Mouse (Mus musculus) brown adipose tissue, adult 24 weeks (tissue): ENCODE results near the gene Taf12. TPM values are rescaled to one million over a fixed set of nuclear protein-coding genes. Genes with fewer than 3 reads are reported as not detected.

Experiments used
- H3K27ac ChIP-seq: fragments of 200-500 bp; replicated peaks from 2 replicates; pipeline ENCODE4 v1.5.1; 2012; ENCODE audit warnings: low read depth, mild to moderate bottlenecking, low read length
- H3K4me1 ChIP-seq: fragments of 200-500 bp; 2 replicates; pipeline ENCODE4 v1.6.1; 2012; ENCODE audit warnings: low read length, mixed read lengths; ENCODE audit not compliant: control insufficient read depth, insufficient read depth, insufficient read length
- H3K4me3 ChIP-seq: fragments of 200-500 bp; 2 replicates; pipeline ENCODE4 v1.5.1; 2012; ENCODE audit warnings: low read depth, mild to moderate bottlenecking, low read length, moderate library complexity; ENCODE audit not compliant: insufficient read depth
- polyA plus RNA-seq: library from polyadenylated mRNA; stranded (reverse); fragments of >200 nt; gene quantifications from 2 replicates; pipeline ENCODE4 v1.2.4, GENCODE M21; 2012; ENCODE audit not compliant: missing spikeins, insufficient read depth, insufficient read length

The Taf12 gene
- 25.0 and 27.8 TPM in 2 replicates for polyA plus RNA-seq

DNA sequence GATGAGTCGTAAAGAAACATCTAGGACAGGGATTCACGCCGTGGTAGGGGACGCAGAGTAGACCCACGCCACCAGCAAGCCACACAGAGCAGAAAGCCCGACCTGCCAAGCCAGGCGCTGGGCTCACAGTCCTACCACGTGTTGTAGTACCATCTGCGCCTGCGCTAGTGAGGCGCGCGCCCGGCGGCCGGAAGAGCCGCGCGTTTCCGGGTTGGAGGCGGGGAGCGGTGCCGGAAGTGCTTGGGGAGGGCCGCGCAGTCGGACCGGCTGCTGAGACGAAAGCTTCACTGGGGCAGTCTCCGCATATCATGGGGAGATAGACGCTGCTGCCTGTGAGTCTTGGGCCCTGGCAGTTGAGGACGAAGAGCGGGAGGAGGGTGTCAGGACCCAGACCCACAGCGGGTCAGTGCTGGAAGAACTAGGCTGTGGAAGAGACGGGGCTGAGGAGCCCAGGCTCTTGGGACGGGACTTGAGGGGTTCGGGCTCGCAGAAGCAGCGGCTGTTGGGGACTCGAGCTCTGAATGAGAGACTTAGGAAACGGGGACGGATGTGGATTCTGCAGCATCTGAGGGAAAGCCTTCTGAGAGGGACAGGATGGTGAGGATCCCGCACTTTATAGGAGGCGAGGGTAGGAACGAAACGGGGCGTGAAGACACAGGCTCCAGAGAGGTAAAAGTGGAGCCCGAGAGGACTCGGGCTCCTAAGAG is at the start of gene Taf12:
Gene Taf12, plus strand, starts transcription at position 220 of the 707 bp plus-strand sequence.
- H3K27ac ChIP-seq = peak within 1 kb of the TSS; percentile 89
- H3K4me1 ChIP-seq = no peaks in the 10 kb centered on the region; the same call in 1 of the 2 replicates
- H3K4me3 ChIP-seq = peak within 1 kb of the TSS; percentile 95

DNA sequence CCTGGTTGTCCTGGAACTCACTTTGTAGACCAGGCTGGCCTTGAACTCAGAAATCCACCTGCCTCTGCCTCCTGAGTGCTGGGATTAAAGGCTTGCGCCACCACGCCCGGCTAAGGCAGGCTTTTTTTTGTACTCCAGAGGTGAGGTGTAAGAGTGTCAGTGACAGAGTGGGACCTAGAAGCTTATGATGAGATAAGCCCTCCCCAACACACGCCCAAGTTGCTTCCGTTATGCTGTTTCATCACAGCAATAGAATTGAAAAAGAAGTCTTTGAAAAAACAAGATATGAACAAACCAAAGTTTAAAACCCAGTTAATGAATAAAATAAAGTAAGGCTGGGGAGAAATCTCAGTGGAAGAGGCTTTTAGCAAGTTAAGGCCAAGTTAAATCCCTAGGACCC is 43.8 kb upstream of the Taf12 start:
- H3K27ac ChIP-seq = no peak overlapping the region
- H3K4me1 ChIP-seq = no peaks in the 10 kb centered on the region
- H3K4me3 ChIP-seq = no peak overlapping the region

DNA sequence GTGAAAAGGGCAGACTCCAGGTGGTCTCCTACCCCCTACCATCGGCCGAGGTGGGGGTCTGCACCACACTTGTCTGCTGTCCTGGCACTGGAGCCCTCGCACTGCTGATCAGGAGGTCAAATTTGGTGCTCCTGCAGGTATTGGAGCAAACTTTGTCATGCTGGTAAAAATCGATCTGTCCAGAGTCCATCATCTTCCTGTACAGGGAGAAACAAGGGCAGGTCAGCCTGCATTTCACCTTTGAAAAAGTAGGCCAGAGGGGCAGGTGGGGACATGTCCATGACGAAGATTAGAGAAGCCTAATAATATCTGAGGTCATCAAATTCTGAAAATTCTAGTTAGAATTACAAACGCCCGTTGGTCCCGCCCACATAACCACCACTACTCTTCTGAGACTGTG is 39.5 kb upstream of the Taf12 start:
- H3K27ac ChIP-seq = no peak overlapping the region
- H3K4me1 ChIP-seq = no peaks in the 10 kb centered on the region
- H3K4me3 ChIP-seq = no peak overlapping the region

DNA sequence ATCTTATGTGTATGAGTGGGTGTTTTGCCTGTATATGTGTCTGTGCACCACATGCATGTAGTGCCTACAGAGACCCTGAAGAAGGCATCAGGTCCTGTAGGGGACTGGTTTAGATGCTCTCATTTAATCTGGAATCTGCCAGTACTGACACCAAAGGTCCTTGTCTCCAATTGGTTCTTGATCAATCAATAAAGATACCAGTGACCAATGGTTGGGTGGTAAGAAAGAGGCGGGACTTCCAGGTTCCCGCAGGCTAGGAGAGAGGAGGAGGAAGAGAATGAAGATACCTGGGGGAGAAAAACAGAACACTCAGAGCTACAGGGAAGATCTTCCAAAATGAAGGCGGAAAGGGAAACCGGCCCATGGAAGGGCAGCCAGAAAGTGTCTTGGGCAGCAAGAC is 35.8 kb upstream of the Taf12 start:
- Histone ChIP-seq H3K27ac (no peak overlapping the region), H3K4me1 (no peaks in the 10 kb centered on the region), H3K4me3 (no peak overlapping the region)

DNA sequence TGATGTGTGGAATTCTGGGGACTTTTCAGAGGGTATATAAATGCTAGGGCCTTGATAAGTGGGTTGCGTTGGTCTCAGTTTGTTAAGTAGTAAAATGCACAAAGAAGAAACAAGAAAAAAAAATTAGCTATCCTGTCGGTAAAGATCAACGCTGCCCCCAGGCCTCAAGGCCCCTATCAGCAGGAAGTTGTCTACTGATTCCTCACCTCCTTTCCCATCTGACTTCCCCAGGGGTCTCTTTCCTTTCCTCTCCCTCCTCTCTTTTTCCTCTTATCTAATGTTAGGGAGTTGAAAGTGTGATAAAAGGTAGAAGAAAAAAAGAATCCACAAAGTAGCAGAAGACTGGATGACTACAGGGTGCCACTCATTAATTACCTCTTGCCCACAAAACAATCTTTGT is 33.8 kb upstream of the Taf12 start:
- no peak overlapping the region for H3K27ac ChIP-seq
- H3K4me3 ChIP-seq = no peak overlapping the region
- H3K4me1 ChIP-seq = no peaks in the 10 kb centered on the region

DNA sequence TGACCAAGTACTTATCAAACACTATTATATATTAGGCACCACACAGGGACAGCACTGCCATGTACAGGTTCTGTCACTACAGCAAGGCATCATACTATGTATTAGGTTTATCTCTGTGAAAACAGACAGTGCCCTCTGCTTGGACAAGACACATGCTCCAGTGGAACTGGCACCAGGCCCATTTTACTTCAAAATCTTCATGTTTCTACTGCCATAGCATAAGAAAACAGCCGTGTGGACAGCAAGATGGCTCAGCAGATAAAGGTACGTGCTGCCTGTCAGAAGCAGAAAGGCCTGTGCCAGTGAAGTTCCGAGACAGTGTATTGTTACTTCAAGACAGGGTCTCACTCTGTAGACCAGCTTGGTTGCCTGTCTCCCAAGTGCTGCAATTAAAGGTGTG is 33.0 kb upstream of the Taf12 start:
- H3K4me1 ChIP-seq = no peaks in the 10 kb centered on the region
- no peak overlapping the region for H3K4me3 ChIP-seq
- H3K27ac ChIP-seq = no peak overlapping the region

DNA sequence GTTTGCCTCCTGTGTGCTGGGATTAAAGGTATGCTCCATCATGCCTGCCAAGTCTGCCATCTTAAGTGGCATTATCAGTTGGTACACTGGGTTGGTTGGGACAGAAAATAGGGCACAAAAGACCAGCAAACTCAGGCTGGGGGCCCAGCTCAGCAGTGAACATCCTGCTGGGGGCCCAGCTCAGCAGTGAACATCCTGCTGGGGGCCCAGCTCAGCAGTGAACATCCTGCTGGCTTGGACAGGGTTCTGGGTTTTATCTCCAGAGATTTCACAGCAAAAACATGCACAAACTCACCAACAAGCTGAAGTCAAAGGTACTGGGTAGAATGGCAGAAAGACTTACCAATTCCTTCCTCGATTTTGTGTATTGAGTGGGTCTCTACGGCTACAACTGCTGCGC is 28.5 kb upstream of the Taf12 start:
- no peak overlapping the region for H3K27ac ChIP-seq
- no peak overlapping the region for H3K4me3 ChIP-seq
- peaks cover 4% of the 10 kb centered on the region; the same call in 1 of the 2 replicates for H3K4me1 ChIP-seq

DNA sequence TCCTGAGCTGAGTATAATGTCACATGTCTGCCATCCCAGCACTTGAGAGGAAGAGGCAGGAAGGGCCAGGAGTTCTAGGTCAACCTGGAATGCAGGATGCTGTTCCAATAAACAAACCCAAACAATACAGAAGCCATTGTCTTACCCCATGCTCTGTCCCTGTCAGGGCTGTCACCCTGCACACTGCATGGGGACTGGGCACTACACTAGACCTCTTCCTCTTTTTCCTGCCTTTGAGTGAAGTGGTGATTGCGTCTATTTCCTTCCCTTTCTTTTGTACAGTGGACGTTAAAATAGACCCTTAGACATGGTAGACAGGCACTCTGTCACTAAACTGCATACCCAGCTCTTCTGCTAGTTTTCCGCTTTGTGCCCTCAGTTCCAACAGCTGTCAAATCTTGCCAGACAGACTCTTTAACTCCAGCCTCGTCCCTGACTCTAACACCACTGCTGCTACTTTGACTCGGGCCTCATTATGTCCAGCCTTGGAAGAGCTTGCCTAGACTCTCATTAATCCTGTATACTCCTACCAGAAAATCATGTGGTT is 26.7 kb upstream of the Taf12 start:
- H3K4me3 ChIP-seq = no peak overlapping the region
- peaks cover 4% of the 10 kb centered on the region; the same call in 1 of the 2 replicates for H3K4me1 ChIP-seq
- H3K27ac ChIP-seq = peak overlapping the region; percentile 77

DNA sequence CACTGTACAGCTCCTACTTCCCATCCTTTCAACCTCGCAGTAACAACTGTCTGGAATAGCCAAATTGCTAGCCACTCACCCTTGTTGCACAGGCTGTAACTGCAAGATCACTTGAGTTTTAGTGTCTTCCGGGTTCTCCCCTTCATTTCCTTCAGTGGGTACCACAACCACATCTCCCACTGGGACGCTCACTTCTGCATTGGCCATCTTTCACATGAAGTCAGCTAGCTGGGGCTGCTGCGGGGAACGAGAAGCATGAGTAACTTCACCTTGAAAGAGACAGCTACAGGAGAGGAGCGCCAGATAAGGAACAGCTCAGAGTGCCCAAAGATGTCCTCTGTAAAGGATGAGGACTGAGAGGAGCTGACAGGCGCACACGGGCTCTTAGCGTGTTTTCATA is 22.6 kb upstream of the Taf12 start:
- H3K27ac ChIP-seq = no peak overlapping the region
- no peak overlapping the region for H3K4me3 ChIP-seq
- peaks cover 4% of the 10 kb centered on the region for H3K4me1 ChIP-seq

DNA sequence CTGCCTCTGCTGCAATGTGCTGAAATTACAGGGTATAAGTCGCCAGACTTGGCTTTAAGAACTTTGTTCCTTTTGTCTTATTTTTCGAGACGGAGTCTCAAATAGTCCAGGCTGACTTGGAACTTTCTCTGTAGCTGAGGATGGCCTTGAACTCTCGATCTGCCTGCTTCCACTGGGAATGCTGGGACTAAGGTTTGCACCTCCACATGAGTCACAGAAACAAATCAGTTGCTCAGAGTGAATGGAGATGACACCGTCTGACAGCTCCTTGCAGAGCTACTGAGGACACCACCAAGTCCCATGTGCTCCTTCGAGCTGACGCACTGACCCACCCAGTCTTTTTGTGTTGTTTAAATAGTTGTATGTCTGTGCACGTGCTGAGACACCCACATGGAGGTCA is 21.0 kb upstream of the Taf12 start:
- Histone ChIP-seq H3K4me3 (no peak overlapping the region), H3K4me1 (no peaks in the 10 kb centered on the region; the same call in none of the 2 replicates), H3K27ac (peak overlapping the region; percentile 40; the same call in 1 of the 2 replicates)

DNA sequence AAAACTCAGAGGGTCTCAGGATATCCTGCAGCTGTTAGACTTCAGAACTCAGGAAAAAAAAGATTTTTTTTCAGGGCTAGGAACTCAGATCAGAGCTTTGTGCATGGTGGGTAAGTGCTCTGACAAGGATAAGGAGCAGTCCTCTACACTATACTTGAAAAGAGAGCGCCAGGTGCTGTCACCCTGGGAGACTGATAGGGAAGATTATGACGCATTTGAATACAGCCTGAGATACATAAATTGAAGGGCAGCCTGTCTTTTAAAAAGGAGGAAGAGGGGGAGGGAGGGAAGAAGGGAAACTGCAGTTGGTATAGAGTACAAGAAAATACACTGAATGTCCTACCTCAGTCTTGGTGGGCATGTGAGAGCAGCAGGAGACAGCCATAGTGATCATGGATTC is 20.6 kb upstream of the Taf12 start:
- Histone ChIP-seq H3K27ac (peak overlapping the region; percentile 28), H3K4me3 (no peak overlapping the region), H3K4me1 (no peaks in the 10 kb centered on the region; the same call in none of the 2 replicates)

DNA sequence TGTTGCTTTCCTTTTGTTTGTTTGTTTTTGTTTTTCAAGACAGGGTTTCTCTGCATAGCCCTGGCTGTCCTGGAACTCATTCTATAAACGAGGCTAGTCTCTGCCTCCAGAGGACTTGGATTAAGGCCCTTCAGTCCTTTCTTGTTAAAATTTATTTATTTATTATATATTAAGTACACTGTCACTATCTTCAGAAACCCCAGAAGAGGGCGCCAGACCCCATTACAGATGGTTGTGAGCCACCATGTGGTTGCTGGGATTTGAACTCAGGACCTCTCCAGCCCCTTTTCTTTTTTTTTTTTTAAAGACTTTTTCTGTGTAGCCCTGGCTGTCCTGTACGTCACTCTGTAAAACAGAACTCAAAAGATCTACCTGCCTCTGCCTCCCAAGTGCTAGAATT is 19.2 kb upstream of the Taf12 start:
- H3K4me3 ChIP-seq = no peak overlapping the region
- H3K4me1 ChIP-seq = peaks cover 9% of the 10 kb centered on the region
- no peak overlapping the region for H3K27ac ChIP-seq

DNA sequence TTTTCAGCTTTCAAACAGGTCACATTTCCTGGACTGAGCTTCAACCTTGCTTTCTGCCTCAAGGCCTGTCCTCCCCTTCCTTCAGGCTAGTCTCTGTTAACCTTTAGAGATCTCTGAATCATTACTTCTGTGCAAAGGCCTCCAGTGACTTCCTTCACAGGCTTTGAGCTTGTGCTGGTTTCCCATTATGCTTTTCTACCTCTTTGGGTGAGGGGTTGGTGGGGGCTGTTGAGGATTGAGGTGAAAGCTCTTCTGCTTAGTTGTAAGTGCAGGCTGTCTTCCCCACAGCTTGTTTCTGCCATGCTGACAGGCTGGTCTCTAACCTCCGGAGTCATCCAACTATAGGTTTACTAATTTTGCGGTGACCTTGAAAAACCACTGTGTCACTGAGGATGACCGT is 17.8 kb upstream of the Taf12 start:
- no peak overlapping the region for H3K27ac ChIP-seq
- H3K4me3 ChIP-seq = no peak overlapping the region
- peaks cover 9% of the 10 kb centered on the region for H3K4me1 ChIP-seq

DNA sequence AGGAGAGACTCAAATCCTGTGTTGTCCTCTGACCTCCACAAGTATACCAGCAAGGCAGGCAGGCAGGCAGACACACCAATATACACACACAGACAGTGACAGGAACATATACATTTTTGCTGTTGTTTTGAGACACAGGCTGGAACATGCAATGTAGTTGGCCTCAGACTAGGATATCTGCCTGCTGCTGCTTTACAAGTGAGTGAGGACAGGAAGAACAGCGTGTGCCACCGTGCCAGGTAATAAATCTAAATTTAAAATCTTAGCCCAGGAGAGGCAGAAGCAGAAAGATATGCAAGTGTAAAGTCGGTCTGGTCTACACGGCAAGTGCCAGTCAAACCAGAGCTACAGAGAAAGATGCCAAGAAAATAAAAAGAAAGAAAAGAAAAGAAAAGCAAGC is 14.9 kb upstream of the Taf12 start:
- peaks cover 14% of the 10 kb centered on the region for H3K4me1 ChIP-seq
- H3K27ac ChIP-seq = peak overlapping the region; percentile 32
- peak overlapping the region; percentile 15; the same call in 1 of the 2 replicates for H3K4me3 ChIP-seq

DNA sequence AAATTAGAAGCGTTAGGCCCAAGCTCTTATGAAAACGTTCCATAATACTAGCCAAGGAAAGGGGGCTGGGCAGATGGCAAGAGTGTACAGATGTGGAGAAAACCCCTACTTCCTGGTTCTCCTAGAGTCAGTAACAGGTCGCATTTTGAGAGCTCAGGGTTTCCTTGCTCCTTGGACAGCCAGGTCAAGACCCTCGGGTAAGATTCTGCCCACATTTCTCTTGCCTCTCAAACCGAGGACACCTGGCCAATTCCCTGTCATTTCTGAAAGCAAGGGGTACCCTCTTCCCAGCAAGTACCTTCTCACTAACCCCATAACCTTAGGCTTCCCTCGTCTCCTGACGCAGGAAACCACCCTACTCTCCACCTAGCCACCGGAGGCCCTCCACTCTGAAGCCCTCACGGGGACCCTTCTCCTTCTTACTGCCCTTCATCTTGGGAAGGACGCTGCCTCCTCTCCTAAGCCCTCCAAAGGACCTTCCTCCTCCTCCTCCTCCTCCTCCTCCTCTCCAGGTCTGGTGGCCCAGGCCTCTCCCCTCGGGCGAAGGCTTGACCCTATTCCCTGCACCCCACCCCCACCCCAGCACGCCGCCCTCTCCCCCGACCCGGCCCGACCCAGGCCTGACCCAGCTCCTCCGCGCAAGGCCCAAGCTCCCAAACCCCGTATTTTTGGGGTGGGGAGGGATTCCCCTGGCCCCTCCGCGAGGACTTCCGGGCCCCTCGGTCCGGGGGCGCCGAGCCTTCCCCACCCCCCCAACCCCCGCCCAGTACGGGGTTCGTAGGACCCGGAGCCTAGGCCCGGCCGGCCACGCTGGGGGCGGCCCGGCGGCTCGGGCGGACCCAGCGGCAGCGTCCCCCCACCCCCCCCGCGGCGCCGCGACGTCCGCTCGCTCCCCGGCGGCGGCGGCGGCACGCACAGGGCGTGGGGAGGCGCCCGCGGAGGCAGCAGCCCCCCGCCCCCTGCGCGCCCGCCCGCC is 13.5 kb upstream of the Taf12 start:
- peak overlapping the region; percentile 98 for H3K4me3 ChIP-seq
- peaks cover 14% of the 10 kb centered on the region for H3K4me1 ChIP-seq
- peak overlapping the region; percentile 97 for H3K27ac ChIP-seq
